Mouse (Mus musculus): ENCODE measurements around the gene Bbip1. TPM values are rescaled to one million over a fixed set of nuclear protein-coding genes. Genes with fewer than 3 reads are reported as not detected.

Bbip1 gene
- total RNA-seq, 2 experiments from 2014 or later: 66.0 to 74.4 TPM

- DNase-seq (ENCODE audit: low spot score in 2 of 2): peak; percentile 45 to 67
These were observed 51.5 kb downstream of the Bbip1 start for GRCm38 (mm10) chr19:53892838-53893359.

- no peak for DNase-seq (ENCODE audit: low spot score in 2 of 2)
These were observed 52.4 kb downstream of the Bbip1 start, which contains the start of gene Pdcd4 for GRCm38 (mm10) chr19:53892061-53892460. Gene Pdcd4 (plus strand): TSS chr19:53892231.

- DNase-seq (ENCODE audit: low spot score in 2 of 2): no peak
These were observed 52.9 kb downstream of the Bbip1 start for GRCm38 (mm10) chr19:53891569-53891968.

- DNase-seq (ENCODE audit: low spot score in 2 of 2): no peak
These were observed 53.6 kb downstream of the Bbip1 start for GRCm38 (mm10) chr19:53890781-53891251.

GRCm38 (mm10) chr19:53890274-53890673 is 54.2 kb downstream of the Bbip1 start:
- no peak for DNase-seq (ENCODE audit: low spot score in 2 of 2)

- DNase-seq (ENCODE audit: low spot score in 2 of 2): no peak
These were observed 54.9 kb downstream of the Bbip1 start for GRCm38 (mm10) chr19:53889555-53889954.

GRCm38 (mm10) chr19:53888331-53888730 is 56.1 kb downstream of the Bbip1 start:
- no peak for DNase-seq (ENCODE audit: low spot score in 2 of 2)

- no peak for DNase-seq (ENCODE audit: low spot score in 2 of 2)
These were observed 56.6 kb downstream of the Bbip1 start for GRCm38 (mm10) chr19:53887822-53888221.

GRCm38 (mm10) chr19:53886576-53887370 is 57.7 kb downstream of the Bbip1 start:
- DNase-seq (ENCODE audit: low spot score in 2 of 2): no peak

GRCm38 (mm10) chr19:53885450-53885849 is 59.0 kb downstream of the Bbip1 start:
- no peak for DNase-seq (ENCODE audit: low spot score in 2 of 2)

- DNase-seq (ENCODE audit: low spot score in 2 of 2): no peak
These were observed 62.6 kb downstream of the Bbip1 start for GRCm38 (mm10) chr19:53881786-53882185.

- no peak for DNase-seq (ENCODE audit: low spot score in 2 of 2)
These were observed 64.0 kb downstream of the Bbip1 start for GRCm38 (mm10) chr19:53880460-53880859.

Other genes with a start within 250 kb of the Bbip1 start
- gene Pdcd4, start 52.4 kb downstream of the Bbip1 start, total RNA-seq (2021): 100 to 1,000 TPM; 121 TPM
- gene Shoc2, start 321 bp downstream of the Bbip1 start, total RNA-seq (2021): 10 to 100 TPM; 45.6 to 46.8 TPM
- 10 to 100 TPM; 13.6 to 14.5 TPM for gene Adra2a, start 99.5 kb upstream of the Bbip1 start, total RNA-seq (2021)

Measured in layer of hippocampus, postnatal 14 days (tissue).